Mouse (Mus musculus) lung, adult 18-20 months (tissue): ENCODE results near the gene Bysl.
"Not testable (repeated sequence)": the region's sequence is repeated elsewhere in the genome, so short reads cannot be mapped to it uniquely, and the experiment has no call there.

Experiments
- DNase-seq, 2 experiments: peaks; one replicate each; pipeline ENCODE4 v3.0.0; 2022; ENCODE audit warnings: mixed read lengths in 2 of 2

Bysl gene

GRCm38 (mm10) chr17:47610849-47611660, at the start of gene Bysl, which contains the start of the genes Med20 and Gm20517:
Bysl (minus strand) TSS chr17:47611492.
Med20 (plus strand) TSS chr17:47611582.
Gm20517 (plus strand) TSS chr17:47611589.
- peak; percentile 95 to 96 for DNase-seq

GRCm38 (mm10) chr17:47658741-47659243, 47.5 kb upstream of the Bysl start:
- no peak for DNase-seq

- no peak for DNase-seq
Measured at GRCm38 (mm10) chr17:47657901-47658300, 46.6 kb upstream of the Bysl start.

- no peak for DNase-seq
Measured at GRCm38 (mm10) chr17:47655697-47656096, 44.4 kb upstream of the Bysl start.

- not testable (repeated sequence) for DNase-seq
Measured at GRCm38 (mm10) chr17:47654346-47654745, 43.1 kb upstream of the Bysl start.

- DNase-seq = no peak
Measured at GRCm38 (mm10) chr17:47651953-47652352, 40.7 kb upstream of the Bysl start.

- DNase-seq = no peak
Measured at GRCm38 (mm10) chr17:47648966-47649365, 37.7 kb upstream of the Bysl start.

- DNase-seq = peak; percentile 67 to 80
Measured at GRCm38 (mm10) chr17:47646683-47647082, 35.4 kb upstream of the Bysl start.

GRCm38 (mm10) chr17:47642992-47643391, 31.7 kb upstream of the Bysl start:
- DNase-seq = no peak

GRCm38 (mm10) chr17:47633999-47634770, 22.9 kb upstream of the Bysl start:
- peak in 1 of 2 experiments; percentile 53 for DNase-seq

GRCm38 (mm10) chr17:47632181-47632840, 21.0 kb upstream of the Bysl start:
- no peak for DNase-seq

GRCm38 (mm10) chr17:47630678-47631065, 19.4 kb upstream of the Bysl start, which contains the start of gene Usp49:
Usp49 (plus strand) TSS chr17:47630690.
- no peak for DNase-seq

- peak; percentile 29 to 40 for DNase-seq
Measured at GRCm38 (mm10) chr17:47629717-47630677, 18.7 kb upstream of the Bysl start.

GRCm38 (mm10) chr17:47628851-47629676, 17.8 kb upstream of the Bysl start:
- DNase-seq = peak; percentile 94 to 95

GRCm38 (mm10) chr17:47627791-47628190, 16.5 kb upstream of the Bysl start:
- DNase-seq = no peak

GRCm38 (mm10) chr17:47626031-47626430, 14.7 kb upstream of the Bysl start:
- peak in 1 of 2 experiments; percentile 25 for DNase-seq

- no peak for DNase-seq
Measured at GRCm38 (mm10) chr17:47625088-47625487, 13.8 kb upstream of the Bysl start.

GRCm38 (mm10) chr17:47624572-47624971, 13.3 kb upstream of the Bysl start:
- not testable (repeated sequence) for DNase-seq

- no peak for DNase-seq
Measured at GRCm38 (mm10) chr17:47622912-47623554, 11.7 kb upstream of the Bysl start.
